Mouse (Mus musculus) spleen, adult 12 weeks (tissue): ENCODE results near the gene Khdrbs1.
A peak's percentile ranks its signal among the peaks of the same experiment; 100 is the strongest.
"Not testable (repeated sequence)": the region's sequence is repeated elsewhere in the genome, so short reads cannot be mapped to it uniquely, and the experiment has no call there.

Experiments used
- DNase-seq: peaks from one replicate; pipeline ENCODE4 v3.0.0; 2022; ENCODE audit warnings: low spot score

The Khdrbs1 gene

GRCm38 (mm10) chr4:129742232-129743009 is at the start of gene Khdrbs1:
Gene Khdrbs1 (minus strand): TSS chr4:129742303.
- DNase-seq = peak; percentile 90

- no peak for DNase-seq
Observed at GRCm38 (mm10) chr4:129791399-129791798, 49.3 kb upstream of the Khdrbs1 start.

GRCm38 (mm10) chr4:129790475-129790874 is 48.4 kb upstream of the Khdrbs1 start:
- DNase-seq = no peak

- DNase-seq = no peak
Observed at GRCm38 (mm10) chr4:129789635-129790034, 47.5 kb upstream of the Khdrbs1 start.

DNA sequence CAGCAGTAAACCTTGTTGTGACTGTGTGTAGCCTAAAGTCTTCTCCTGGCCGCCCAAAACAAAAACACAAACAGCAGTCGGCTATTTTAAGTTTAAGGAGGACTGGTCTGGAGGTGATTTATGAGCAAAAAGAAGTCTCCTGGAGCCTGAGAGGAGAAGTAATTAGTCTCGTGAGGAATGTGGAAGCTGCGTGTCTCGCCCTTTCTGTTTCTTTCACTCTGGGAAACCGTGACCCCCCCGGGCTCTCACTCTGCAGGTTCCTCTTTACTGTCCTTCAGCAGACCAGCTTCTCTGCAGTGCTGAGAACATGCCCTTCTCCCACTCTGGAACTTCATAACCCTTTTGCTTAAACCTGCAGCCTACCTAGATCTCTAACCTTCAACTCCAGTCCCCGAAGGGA is 46.6 kb upstream of the Khdrbs1 start:
- no peak for DNase-seq

GRCm38 (mm10) chr4:129785178-129785577 is 43.1 kb upstream of the Khdrbs1 start:
- peak; percentile 40 for DNase-seq

DNA sequence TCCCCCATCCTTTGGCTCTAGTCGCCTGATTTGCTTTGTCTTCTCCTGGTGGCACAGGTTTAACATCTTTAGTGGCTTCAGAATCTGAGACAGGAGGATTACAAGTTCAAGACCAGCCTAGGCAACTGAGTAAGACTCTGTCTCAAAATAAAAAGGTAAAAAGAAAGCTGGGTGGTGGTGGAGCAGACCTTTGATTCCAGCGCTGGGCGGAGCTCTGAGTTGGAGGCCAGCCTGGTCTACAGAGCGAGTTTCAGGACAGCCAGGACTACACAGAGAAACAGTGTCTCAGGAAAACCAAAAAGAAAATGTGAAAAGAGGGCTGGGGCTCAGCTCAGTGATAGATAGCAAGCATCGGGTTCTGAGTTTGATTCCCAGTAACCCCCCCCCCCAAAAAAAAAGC is 41.4 kb upstream of the Khdrbs1 start:
- DNase-seq = no peak

GRCm38 (mm10) chr4:129782857-129783331 is 40.8 kb upstream of the Khdrbs1 start:
- no peak for DNase-seq

DNA sequence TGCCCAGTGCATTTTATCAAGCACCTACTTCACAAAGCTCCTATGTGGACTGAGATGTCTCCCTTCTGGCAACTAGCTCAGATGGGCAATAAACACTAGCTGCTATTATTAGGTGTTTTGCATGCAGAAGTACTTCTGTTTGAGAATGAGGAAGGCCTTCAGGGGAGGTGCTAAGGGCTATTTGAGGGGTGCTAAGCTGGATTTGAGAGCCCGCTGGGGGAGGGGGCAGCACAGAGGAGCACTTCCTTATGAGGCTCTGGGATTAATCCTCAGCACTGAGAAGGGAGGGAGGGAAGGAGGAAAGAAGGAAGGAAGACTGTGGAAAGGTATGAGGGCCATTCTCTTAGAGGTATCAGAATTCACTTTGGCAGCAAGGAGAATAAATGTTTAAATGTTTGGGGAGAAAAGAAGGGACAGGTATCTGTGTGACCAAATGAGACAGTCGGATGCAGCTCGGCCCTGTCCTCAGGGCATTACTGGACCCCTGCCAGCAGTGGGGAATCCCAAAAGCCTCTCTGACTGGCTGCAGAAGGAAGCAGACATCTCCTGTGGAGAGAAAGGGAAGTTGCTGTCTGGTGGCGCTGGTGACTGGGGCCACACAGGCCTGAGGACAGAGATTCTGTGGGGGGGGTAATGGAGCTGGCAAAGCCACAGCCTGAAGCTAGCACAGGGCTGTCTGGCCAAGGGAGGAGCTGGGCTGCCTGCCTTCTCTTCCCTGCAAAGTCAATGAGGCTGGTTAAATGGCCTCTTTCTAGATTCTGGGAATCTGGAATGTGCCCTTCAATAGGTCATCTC is 40.0 kb upstream of the Khdrbs1 start:
- DNase-seq = no peak

GRCm38 (mm10) chr4:129771672-129772521 is 29.8 kb upstream of the Khdrbs1 start:
- no peak for DNase-seq

DNA sequence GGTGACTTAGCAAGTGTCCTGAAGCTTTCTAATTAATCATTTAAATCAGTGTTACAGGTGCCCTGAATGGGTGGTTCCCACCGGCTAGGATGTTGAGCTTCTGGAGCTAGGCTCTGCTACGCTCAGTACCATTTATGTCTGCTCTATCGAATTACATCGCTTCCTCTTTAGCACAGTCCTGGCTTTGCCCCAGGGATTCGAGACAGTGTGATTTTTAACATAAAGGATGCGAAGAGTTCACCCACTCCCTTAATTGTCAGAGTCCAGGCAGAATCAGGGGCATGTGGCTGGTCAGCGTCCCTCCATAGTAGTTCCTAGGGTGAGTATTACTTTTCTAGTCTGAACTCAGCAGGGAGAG is 29.2 kb upstream of the Khdrbs1 start:
- DNase-seq = no peak

- DNase-seq = no peak
Observed at GRCm38 (mm10) chr4:129770600-129770999, 28.5 kb upstream of the Khdrbs1 start.

- not testable (repeated sequence) for DNase-seq
Observed at GRCm38 (mm10) chr4:129768742-129769141, 26.6 kb upstream of the Khdrbs1 start.

DNA sequence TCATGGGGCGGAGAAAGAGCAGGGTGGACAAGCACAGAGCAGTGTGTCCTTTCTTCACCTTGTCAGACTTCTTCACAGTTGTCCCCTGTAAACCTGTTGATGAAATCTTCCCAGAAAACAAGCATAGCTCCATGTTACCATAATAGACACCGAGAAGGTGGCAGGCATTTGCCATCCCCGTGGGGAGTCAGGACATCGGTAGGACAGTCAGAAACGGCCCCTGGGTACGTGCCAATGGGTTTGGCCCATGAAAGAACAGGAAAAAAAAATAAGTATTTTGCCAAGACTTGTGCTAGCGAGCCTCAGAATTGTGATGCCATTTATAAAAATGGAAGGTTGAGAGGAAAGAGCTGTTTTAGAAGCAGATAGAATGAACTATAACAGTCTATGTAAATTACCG is 25.7 kb upstream of the Khdrbs1 start:
- DNase-seq = no peak

DNA sequence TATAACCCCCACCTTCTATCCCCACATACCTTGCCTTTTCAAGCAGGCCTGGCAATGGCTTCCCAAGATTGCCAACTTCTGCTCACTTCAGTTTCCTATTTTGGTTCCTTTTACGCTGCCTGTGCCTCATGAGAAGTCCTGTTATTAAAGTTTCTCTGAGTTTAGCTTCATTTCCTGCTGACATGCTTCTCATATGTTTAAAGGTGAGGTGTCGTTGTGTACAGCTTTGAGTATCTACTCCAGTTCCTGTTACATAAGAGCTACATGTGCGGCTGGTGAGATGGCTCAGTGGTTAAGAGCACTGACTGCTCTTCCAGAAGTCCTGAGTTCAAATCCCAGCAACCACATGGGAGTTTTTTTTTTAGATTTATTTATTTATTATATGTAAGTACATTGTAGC is 23.2 kb upstream of the Khdrbs1 start:
- DNase-seq = no peak

- DNase-seq = not testable (repeated sequence)
Observed at GRCm38 (mm10) chr4:129762496-129762895, 20.4 kb upstream of the Khdrbs1 start.

DNA sequence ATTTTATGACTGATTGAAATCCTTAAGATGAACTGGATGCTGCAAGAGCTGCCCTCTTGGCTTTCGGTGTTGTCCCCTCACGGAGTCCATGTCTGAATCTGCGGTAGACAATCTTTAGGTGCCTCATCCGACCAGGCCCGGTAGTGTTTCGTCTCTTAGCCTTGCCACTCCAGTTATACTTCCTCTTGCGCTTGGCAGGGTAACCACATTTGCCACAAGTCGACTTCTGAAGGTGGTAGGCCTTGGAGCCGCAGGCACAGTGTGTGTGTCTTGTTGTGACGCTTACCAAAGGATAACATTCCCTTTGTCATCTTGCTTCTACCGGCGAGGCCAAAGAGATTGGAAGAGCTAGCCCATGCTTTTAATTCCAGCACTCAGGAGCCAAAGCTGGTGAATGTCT is 19.5 kb upstream of the Khdrbs1 start:
- no peak for DNase-seq

DNA sequence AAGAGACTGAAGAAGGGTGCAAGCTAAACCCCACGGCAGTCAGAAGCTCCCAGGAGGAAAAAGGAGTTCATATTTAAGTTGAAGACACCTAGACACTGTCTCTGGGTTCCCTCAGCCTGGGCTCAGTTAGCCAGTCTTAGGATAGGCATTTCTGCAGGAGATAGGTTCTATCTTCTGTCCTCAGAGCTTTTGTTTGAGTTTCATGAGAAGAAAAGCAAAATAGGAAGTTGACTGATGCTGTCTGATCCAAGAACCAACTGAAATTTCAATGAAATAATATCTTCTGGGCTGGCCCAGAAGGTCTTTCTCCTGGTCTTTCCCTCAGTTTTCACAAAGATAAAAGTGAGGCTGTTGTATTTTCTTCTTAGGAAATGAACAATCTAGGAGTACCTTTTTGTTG is 13.4 kb upstream of the Khdrbs1 start:
- DNase-seq = no peak

DNA sequence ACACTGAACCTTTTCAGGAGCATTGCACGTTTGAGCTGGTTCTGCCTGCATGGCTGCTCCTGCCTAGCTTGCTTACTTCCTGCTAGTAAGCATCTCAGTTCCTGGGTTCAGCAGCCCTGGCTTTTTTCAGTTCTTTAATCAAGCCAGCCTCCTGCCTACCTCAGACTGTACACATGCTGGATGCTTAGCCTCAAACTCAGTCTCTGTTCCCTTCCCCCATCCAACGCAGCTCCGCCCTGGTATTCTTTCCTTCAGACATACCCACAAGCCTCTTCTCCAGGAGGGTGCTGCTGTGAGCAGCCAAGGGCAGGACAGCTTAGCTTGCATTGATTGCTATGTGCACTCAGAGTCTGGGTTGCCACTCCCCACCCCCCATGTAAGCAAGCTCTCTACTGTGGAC is 12.6 kb upstream of the Khdrbs1 start:
- no peak for DNase-seq

GRCm38 (mm10) chr4:129750430-129750829 is 8.3 kb upstream of the Khdrbs1 start:
- DNase-seq = no peak

DNA sequence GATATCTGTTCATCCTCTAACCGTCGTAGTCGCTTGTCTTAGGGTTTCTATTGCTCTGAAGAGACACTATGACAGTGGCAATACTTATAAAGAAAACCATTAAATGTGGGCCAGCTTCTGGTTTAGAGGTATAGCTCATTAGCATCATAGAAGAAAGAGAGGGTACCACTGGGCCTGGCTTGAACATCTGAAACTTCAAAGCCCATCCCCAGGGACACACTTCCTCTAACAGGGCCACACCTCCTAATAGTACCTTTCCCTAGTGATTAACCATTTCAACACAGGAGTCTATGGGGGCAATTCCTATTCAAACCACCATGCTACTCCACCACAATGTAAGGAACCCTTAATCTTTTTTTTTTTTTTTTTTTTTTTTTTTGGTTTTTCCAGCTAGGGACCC is 4.5 kb upstream of the Khdrbs1 start:
- no peak for DNase-seq

- no peak for DNase-seq
Observed at GRCm38 (mm10) chr4:129746106-129746505, 4.0 kb upstream of the Khdrbs1 start.
